Mouse (Mus musculus): ENCODE results near the gene Dnph1. TPM values are rescaled to one million over a fixed set of nuclear protein-coding genes. Genes with fewer than 3 reads are reported as not detected.
A peak's percentile ranks its signal among the peaks of the same experiment; 100 is the strongest.

Dnph1 gene
- polyA plus RNA-seq, 1 experiment from 2014 or later: 38.5 TPM

DNA sequence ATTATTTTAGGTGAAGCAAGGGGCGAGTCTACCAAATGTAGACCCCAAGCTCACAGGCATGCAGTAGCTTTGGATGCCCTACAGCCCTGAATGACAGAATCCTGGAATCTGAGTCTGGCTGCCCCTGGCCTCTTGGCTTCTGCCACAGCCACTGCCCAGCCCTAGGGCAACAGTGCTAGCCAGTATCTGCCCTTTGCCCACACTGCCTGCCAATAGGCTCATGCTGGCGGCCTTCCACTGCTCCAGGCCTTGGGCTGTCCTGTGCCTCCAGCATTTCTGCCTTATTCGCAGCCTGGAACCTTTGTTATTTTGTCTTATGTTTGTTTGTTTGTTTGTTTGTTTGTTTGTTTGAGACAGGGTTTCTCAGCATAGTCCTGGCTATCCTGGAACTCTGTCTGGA is 9.1 kb downstream of the Dnph1 start:
- H3K4me3 ChIP-seq: no peak overlapping the region
- H3K36me3 ChIP-seq: no peaks in the 10 kb centered on the region
- H3K9me3 ChIP-seq (replicated peaks): no peaks in the 10 kb centered on the region
- no peak overlapping the region for H3K27ac ChIP-seq
- ATAC-seq: no peak
- peaks cover 3% of the 10 kb centered on the region; the same call in 1 of the 2 replicates for H3K27me3 ChIP-seq (replicated peaks)
- 64% methylated on average over 3 of the region's 3 CpGs for WGBS (ENCODE audit: insufficient replicate concordance)
- H3K9ac ChIP-seq: no peak overlapping the region
- no peak overlapping the region for H3K4me2 ChIP-seq
- no peaks in the 10 kb centered on the region for H3K4me1 ChIP-seq

DNA sequence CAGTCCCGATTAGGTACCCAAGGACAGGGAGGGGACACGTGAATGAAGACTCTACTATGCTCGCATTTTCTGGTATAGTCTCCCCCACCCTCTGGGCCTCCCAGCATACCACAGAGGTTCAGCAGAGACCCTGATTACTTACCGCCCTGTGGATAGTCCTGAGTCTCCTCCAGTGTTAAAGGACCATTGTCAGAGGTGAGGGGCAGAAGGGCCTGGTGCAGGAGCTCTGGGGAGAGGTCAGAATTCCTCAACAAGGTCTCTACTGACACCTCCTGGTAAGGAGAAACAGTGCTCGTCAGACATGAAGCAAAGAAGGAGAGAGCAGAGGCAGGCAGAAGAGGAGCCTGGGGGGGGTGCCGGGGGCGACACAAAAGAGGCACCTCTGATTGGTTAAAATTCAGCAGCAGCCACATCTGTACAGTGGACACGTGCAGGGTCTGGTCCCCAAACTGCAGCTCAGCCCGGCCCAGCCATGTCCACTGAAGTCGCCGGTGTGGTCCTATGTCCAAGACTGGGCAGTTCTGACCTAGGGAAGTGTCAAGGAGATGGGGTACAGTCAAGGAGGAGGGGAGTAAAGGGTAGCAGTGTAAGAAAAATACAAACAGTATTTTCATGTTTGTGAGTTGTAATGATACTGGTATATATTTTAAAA is 14.7 kb downstream of the Dnph1 start:
- no peaks in the 10 kb centered on the region for H3K4me1 ChIP-seq
- H3K36me3 ChIP-seq: no peaks in the 10 kb centered on the region
- H3K4me2 ChIP-seq: no peak overlapping the region
- H3K27me3 ChIP-seq (replicated peaks): no peaks in the 10 kb centered on the region
- 0 out of 2 replicates have a peak, but pooled peaks have one; percentile 10 for ATAC-seq
- no peak overlapping the region for H3K4me3 ChIP-seq
- H3K9ac ChIP-seq: no peak overlapping the region
- no peaks in the 10 kb centered on the region for H3K9me3 ChIP-seq (replicated peaks)
- no peak overlapping the region for H3K27ac ChIP-seq
- WGBS (ENCODE audit: insufficient replicate concordance): 59% methylated on average over 11 of the region's 11 CpGs

DNA sequence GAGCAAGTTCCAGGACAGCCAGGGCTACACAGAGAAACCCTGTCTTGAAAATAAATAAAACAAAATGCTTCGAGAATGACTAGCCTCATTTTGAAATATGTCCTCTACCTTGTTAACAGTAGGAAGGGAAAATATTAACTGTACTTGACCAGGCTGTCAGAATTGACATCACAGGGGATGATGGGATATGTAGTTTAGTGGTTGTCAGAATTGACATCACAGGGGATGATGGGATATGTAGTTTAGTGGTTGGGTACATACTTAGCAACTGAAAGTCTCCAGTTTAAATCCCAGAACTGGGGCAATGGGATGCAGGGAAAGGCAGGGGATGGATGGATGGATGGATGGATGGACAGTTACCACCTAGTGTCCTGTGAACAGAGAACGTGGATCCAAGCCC is 16.8 kb downstream of the Dnph1 start:
- H3K4me1 ChIP-seq: no peaks in the 10 kb centered on the region
- H3K36me3 ChIP-seq: no peaks in the 10 kb centered on the region
- no peak for ATAC-seq
- H3K9ac ChIP-seq: no peak overlapping the region
- no peaks in the 10 kb centered on the region for H3K27me3 ChIP-seq (replicated peaks)
- H3K27ac ChIP-seq: no peak overlapping the region
- H3K4me2 ChIP-seq: no peak overlapping the region
- WGBS (ENCODE audit: insufficient replicate concordance): 33% methylated on average over 2 of the region's 2 CpGs
- H3K4me3 ChIP-seq: no peak overlapping the region
- no peaks in the 10 kb centered on the region for H3K9me3 ChIP-seq (replicated peaks)

DNA sequence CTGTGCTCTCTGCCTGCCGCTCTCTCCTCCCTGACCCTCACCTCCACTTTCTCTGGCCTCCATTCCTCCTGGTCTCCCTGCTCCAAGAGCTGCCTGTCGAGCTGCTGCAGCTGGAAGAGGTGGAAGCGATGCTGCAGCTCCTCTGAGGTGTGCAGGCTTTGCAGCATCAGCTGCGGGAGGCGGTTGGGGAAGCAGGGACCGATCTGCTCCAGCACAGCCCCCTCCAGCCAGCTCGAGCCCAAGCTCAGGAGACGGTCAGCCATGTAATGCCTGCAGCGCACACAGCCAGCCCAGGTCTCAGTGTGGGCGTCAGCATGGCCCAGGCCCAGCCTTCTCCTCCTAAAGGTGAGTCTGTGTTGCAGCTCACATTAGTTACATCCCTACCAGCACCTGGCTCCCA is 23.5 kb downstream of the Dnph1 start:
- Histone ChIP-seq H3K36me3 (no peaks in the 10 kb centered on the region), H3K9ac (no peak overlapping the region), H3K4me1 (0 out of 2 replicates have a peak, but pooled peaks cover 3% of the 10 kb centered on the region), H3K4me2 (peak overlapping the region; percentile 30; the same call in 1 of the 2 replicates), H3K9me3 (replicated peaks) (no peaks in the 10 kb centered on the region), H3K4me3 (no peak overlapping the region), H3K27me3 (replicated peaks) (peaks cover 50% of the 10 kb centered on the region), H3K27ac (no peak overlapping the region)
- WGBS (ENCODE audit: insufficient replicate concordance): 43% methylated on average over 10 of the region's 10 CpGs
- ATAC-seq: no peak

DNA sequence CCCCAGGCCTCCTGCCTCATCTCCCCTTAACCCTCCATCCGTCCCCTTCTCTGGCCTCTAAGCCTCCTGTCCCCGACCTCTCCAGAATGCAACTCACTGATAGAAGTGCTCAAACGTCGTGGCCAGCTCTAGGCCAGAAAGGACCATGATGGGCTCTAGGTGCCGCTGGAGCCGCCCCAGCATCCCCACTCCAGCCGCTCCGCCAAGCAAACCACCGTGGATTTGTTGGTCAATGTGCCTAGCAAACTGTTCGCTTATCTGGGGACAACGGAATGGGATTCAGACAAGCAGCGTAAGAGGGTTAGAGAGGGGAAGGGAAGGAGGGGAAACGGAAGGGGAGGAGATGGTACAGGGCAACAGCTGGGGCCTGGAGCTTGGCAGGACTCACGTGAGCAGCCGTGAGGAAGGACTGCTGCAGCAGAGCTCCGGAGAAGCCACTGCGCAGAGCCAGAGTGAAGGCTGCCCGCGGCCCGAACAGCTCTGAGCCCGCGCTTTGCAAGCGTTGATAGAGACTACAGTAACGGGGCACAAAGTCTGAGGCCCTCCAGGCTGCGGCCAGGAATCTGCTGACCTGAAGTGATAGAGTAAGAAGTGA is 24.0 kb downstream of the Dnph1 start:
- Histone ChIP-seq H3K4me3 (peak overlapping the region; percentile 4; the same call in 1 of the 2 replicates), H3K36me3 (no peaks in the 10 kb centered on the region), H3K4me2 (peak overlapping the region; percentile 30), H3K4me1 (0 out of 2 replicates have a peak, but pooled peaks cover 3% of the 10 kb centered on the region), H3K27ac (no peak overlapping the region), H3K9ac (no peak overlapping the region), H3K27me3 (replicated peaks) (peaks cover 54% of the 10 kb centered on the region), H3K9me3 (replicated peaks) (no peaks in the 10 kb centered on the region)
- WGBS (ENCODE audit: insufficient replicate concordance): 20% methylated on average over 25 of the region's 25 CpGs
- ATAC-seq: no peak

DNA sequence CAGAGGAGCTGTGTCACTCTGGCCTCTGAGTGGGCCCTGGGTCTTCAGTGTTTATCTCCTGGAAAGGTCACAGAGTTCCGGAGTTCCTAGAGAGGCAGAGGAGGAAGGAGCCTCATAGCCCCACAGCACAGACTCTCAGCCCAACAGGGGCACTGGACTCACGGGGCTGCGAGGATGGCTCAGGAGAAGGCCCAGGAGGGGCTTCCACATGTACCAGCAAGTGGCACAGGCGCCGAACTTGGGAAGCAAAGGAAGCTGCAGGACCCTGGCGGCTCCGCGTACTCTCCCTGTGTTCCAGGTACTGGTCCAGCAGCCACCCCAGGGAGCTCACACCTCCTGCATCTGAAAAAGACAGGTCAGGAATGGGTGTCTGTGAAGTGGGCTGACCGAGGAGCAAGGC is 24.7 kb downstream of the Dnph1 start:
- no peak overlapping the region for H3K9ac ChIP-seq
- WGBS (ENCODE audit: insufficient replicate concordance): 59% methylated on average over 9 of the region's 9 CpGs
- no peaks in the 10 kb centered on the region for H3K9me3 ChIP-seq (replicated peaks)
- H3K4me1 ChIP-seq: 0 out of 2 replicates have a peak, but pooled peaks cover 3% of the 10 kb centered on the region
- H3K4me3 ChIP-seq: no peak overlapping the region
- H3K36me3 ChIP-seq: no peaks in the 10 kb centered on the region
- peak overlapping the region; percentile 30 for H3K4me2 ChIP-seq
- no peak for ATAC-seq
- H3K27ac ChIP-seq: no peak overlapping the region
- H3K27me3 ChIP-seq (replicated peaks): peaks cover 54% of the 10 kb centered on the region

DNA sequence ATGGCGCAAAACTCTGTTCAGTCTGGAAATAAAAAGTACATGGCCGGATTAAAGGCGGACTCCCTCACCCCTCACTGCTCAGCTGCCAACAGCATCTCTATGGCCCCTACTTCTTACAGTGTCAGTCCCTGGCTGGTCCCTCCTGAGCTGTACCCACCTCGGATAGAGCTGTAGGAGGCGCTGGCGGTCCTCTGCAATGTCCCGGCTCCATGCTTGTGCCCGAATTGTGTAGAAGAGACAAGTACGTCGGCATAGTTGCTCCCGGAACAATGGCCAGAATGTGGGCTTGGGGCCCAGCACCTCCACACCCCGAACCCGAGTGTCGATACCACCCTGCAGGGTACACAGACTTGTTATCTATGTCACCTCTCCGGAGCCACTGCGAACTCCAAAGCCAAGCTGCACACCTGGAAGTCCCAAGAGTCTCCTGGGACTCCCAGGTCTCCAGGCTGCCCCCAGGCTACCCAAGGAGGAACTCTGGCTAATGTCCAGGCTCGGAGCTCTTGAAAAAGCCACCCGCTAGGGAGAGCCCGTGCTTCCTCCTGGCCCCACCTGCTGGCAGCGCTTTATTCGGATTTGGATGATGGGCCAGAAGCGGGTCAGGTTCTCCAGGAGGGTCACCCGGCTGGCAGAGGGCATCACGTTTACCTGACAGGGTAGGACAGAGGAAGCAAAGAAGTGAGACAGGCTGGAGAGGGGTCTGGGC is 25.6 kb downstream of the Dnph1 start:
- Histone ChIP-seq H3K9ac (no peak overlapping the region), H3K9me3 (replicated peaks) (no peaks in the 10 kb centered on the region), H3K27ac (no peak overlapping the region), H3K36me3 (no peaks in the 10 kb centered on the region), H3K27me3 (replicated peaks) (peaks cover 54% of the 10 kb centered on the region), H3K4me3 (no peak overlapping the region), H3K4me1 (0 out of 2 replicates have a peak, but pooled peaks cover 3% of the 10 kb centered on the region), H3K4me2 (no peak overlapping the region)
- no peak for ATAC-seq
- WGBS (ENCODE audit: insufficient replicate concordance): 41% methylated on average over 24 of the region's 24 CpGs

DNA sequence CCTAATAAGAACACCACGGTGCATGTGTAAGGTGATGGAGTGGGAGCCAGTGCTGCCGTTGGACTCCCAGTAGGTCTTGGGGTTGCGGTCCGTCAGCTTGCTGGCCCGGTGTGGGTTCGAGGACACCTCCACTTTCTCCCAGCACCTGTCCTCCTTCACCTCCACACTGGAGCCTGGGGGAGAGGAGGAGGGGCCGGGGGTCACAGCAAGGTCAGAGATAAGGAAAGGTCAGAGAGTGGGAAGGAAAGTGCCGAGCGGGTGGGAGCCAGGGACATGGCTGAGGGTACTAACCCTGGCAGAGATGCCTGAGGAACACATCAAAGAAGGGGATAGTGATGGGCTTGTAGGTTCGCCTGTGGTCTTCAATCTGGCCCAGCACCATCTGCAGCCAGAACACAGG is 28.6 kb downstream of the Dnph1 start:
- Histone ChIP-seq H3K9ac (no peak overlapping the region), H3K27me3 (replicated peaks) (peaks cover 41% of the 10 kb centered on the region), H3K36me3 (no peaks in the 10 kb centered on the region), H3K4me3 (no peak overlapping the region), H3K9me3 (replicated peaks) (no peaks in the 10 kb centered on the region), H3K4me2 (no peak overlapping the region), H3K4me1 (0 out of 2 replicates have a peak, but pooled peaks cover 3% of the 10 kb centered on the region), H3K27ac (no peak overlapping the region)
- WGBS (ENCODE audit: insufficient replicate concordance): 65% methylated on average over 10 of the region's 10 CpGs
- ATAC-seq: no peak

DNA sequence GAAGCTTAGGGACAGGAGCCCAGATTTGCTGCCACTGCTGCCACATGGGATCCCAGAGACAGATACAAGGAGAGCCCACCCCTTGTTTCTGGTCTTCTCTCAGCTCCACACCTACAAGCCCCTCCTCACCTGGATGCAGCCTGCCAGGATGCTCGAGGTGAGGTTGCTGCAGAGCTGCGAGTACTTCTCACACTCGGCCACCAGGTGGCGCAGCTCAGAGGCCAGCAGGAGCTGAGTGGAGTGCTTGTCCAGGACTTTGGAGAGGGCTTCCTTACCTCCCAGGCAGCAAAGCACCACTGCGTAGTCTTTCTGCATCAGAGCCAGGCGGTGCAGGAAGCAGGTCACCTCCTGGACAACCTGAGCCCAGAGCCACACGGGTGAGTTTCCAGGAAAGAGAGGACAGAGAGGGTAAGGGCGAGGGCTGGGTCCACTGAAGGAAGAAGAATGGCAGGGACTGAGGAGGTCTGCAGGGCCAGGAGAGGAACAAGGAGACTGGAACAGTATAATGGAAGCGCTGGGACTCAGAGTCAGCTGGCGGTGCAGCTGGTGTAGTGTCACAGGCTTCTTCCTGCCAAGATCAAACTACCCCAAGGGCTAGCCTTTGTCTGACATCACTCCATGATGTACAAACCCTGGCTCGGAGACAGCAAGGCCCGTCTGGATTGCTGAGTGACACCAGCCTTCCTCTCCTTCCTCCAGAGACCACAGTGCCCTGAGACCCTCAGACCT is 29.2 kb downstream of the Dnph1 start:
- H3K9me3 ChIP-seq (replicated peaks): no peaks in the 10 kb centered on the region

DNA sequence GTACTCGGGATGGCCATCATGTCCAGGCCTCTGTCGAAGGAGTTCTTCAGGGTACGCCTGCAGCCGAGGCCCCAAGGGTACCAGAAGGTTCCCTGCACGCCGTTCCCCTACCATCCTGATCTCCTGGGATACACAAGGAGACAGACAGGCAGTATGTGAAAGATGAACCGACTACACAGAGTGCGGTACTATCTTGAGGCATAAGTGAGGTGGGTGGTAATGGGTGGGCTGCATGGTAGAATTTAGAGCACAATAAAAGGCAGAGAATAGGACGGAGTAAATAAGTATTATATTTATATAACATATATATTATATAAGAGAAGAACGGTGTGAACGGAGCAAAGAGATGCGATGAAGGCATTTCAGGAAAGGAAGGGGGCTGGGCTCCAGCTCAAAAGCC is 47.1 kb downstream of the Dnph1 start:
- Histone ChIP-seq H3K4me1 (peaks cover 24% of the 10 kb centered on the region), H3K4me2 (no peak overlapping the region), H3K4me3 (no peak overlapping the region), H3K9me3 (replicated peaks) (no peaks in the 10 kb centered on the region), H3K27ac (no peak overlapping the region), H3K9ac (no peak overlapping the region), H3K27me3 (replicated peaks) (peaks cover 89% of the 10 kb centered on the region), H3K36me3 (peaks cover 11% of the 10 kb centered on the region)
- no peak for ATAC-seq
- 75% methylated on average over 12 of the region's 12 CpGs for WGBS (ENCODE audit: insufficient replicate concordance)

More for the DNA sequence above, 29.2 kb downstream of the Dnph1 start:
- peaks cover 34% of the 10 kb centered on the region for H3K27me3 ChIP-seq (replicated peaks)
- no peak overlapping the region for H3K27ac ChIP-seq
- no peaks in the 10 kb centered on the region for H3K36me3 ChIP-seq
- peak; percentile 35; the same call in 1 of the 2 replicates for ATAC-seq
- no peak overlapping the region for H3K9ac ChIP-seq
- no peak overlapping the region for H3K4me3 ChIP-seq
- H3K4me1 ChIP-seq: 0 out of 2 replicates have a peak, but pooled peaks cover 3% of the 10 kb centered on the region
- no peak overlapping the region for H3K4me2 ChIP-seq
- 30% methylated on average over 12 of the region's 12 CpGs for WGBS (ENCODE audit: insufficient replicate concordance)

DNA sequence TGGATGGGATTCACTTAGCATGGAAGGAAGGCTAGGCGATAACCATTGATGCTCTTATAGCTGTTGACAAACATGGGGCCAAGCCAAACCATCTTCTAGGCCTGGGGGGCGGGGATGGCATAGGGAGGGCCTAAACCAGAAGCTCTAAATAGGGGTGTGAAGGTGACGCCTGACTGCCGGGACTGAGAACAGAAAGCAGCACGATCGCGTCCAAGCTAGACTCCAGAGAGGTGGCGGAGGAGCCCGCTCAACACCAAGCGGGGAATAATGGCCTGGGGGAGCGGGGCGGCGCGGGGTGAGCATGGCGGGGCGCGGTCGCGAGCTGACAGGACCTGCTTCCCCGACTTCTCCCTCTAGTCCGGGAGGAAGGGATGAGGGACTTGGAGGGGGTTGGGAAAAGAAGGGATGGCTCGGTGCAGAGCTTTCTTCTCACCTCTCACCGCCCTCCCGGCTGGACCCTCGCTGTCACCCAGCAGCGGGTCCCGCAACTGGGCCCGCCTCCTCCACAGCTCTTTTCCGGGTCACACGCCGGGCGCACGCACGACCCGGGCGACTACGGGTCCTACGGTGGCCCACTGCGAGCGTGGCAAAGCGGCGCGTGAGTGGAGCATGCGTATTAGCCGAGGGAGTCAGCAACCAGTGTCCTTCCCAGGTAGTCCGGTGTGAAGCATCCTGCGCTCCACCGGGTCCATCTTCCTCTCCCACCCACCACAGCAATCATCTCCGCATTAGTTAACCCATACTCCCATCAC is 49.5 kb downstream of the Dnph1 start, which contains the start of gene Cul9:
Gene Cul9, minus strand, starts transcription at position 576 of the 752 bp plus-strand sequence.
- Histone ChIP-seq H3K9ac (peak within 1 kb of the TSS; percentile 25; the same call in 1 of the 2 replicates), H3K27ac (no peak within 1 kb of the TSS)

More for the DNA sequence above, 49.5 kb downstream of the Dnph1 start, which contains the start of gene Cul9:
- H3K4me2 ChIP-seq: peak within 1 kb of the TSS; percentile 69
- ATAC-seq: 0 out of 2 replicates have a peak, but pooled peaks have one; percentile 23
- peaks cover 33% of the 10 kb centered on the region for H3K36me3 ChIP-seq
- H3K9me3 ChIP-seq (replicated peaks): no peaks in the 10 kb centered on the region
- 7% methylated on average over 46 of the region's 49 CpGs for WGBS (ENCODE audit: insufficient replicate concordance)
- peaks cover 69% of the 10 kb centered on the region for H3K27me3 ChIP-seq (replicated peaks)
- peak within 1 kb of the TSS; percentile 46 for H3K4me3 ChIP-seq
- H3K4me1 ChIP-seq: peaks cover 26% of the 10 kb centered on the region

Data from liver, embryonic 12.5 days (tissue).